Mouse (Mus musculus) cerebellum, adult 11-12 months (tissue): ENCODE measurements around the gene Wdr48.

Source experiments
- DNase-seq: peaks from one replicate; pipeline ENCODE4 v3.0.0; 2022

Gene Wdr48

GRCm38 (mm10) chr9:119970763-119971656 is 76.3 kb downstream of the Wdr48 start:
- peak; percentile 88 for DNase-seq

- no peak for DNase-seq
Measured at GRCm38 (mm10) chr9:119972166-119972565, 77.5 kb downstream of the Wdr48 start.

- DNase-seq: peak; percentile 83
Measured at GRCm38 (mm10) chr9:119972582-119972981, 77.9 kb downstream of the Wdr48 start.

GRCm38 (mm10) chr9:119973281-119973680 is 78.6 kb downstream of the Wdr48 start:
- peak; percentile 41 for DNase-seq

- DNase-seq: peak; percentile 51
Measured at GRCm38 (mm10) chr9:119973869-119974520, 79.3 kb downstream of the Wdr48 start.

GRCm38 (mm10) chr9:119974609-119975008 is 79.9 kb downstream of the Wdr48 start:
- DNase-seq: no peak

GRCm38 (mm10) chr9:119975286-119975685 is 80.6 kb downstream of the Wdr48 start:
- DNase-seq: no peak
